Mouse (Mus musculus): ENCODE results near the gene Dek. TPM values are rescaled to one million over a fixed set of nuclear protein-coding genes. Genes with fewer than 3 reads are reported as not detected.

Dek gene
- total and polyA plus RNA-seq, 3 experiments: 7.4 to 32.6 (median 32.1) TPM

DNA sequence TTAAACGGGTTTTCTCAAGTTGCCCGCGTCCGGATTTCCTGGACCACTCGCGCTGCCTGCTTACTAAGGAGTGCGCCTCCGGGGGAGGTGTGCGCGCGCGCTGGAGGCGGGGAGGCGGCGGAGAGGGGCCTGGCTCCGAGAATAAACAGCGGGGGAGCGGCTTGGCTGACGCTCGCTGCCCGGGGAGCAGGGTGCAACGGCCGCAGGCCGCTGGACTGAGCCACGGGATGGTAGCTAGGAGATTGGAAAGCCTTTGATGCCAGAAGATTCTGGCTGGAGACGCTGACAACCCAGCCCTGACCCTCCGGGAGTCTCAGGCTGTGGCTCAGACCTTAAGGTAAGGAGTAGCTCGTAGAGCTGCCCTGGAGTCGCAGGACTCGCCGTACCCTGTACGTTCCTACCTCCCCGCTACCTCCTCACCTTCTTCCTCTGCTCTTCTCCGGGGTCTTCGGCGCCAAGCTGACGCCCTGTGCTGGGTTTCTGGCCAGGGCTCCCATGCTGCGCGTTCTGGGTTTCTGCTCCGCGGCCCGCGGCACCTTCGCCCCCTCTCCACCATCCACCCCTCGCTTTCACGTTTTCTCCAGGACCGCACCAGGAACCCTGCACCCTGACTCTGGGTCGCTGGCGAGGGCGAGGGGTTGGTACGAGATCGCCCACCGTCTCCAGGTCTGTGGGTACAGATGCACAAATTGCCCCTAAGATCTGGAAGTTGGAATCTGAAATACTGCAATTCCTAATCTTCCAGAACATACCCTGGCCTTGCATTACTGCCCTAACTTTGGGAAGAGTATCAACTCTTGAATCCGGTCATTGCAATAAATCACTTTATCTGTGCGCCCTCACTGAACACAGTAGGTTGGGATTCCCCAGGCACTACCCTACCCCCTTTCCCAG, 16.8 kb upstream of the Dek start, which contains the start of gene Rnf144b:
TSS of gene Rnf144b (plus strand) at position 120 of the 894 bp plus-strand sequence.
- Histone ChIP-seq H3K27me3 (ENCODE audit: control insufficient read depth, insufficient read depth, low read length) (no peaks in the 10 kb centered on the region), H3K36me3 (ENCODE audit: control insufficient read depth, insufficient read depth, low read length) (no peaks in the 10 kb centered on the region), H3K4me1 (ENCODE audit: control insufficient read depth, insufficient read depth, low read length) (no peaks in the 10 kb centered on the region), H3K9ac (ENCODE audit: low read depth, low read length) (peak within 1 kb of the TSS; percentile 28), H3K27ac (peak within 1 kb of the TSS; percentile 23; the same call in 1 of the 2 replicates), H3K79me2 (replicated peaks; ENCODE audit: control insufficient read depth, insufficient read depth, low read length) (no peaks in the 10 kb centered on the region), H3K4me3 (peak within 1 kb of the TSS; percentile 63)
- peak; percentile 48 to 61 for DNase-seq
- intact Hi-C loops (cut with DNase I): no loop called here
- TF ChIP-seq POLR2A (IDR thresholded peaks at IDR 0.05; ENCODE audit: insufficient read depth, low read depth, low read length) (no peak), CTCF (IDR thresholded peaks at IDR 0.05) (no peak), EP300 (IDR thresholded peaks at IDR 0.05; ENCODE audit: insufficient read depth, low read depth, low read length) (no peak)
- 3% methylated on average over 55 of the region's 55 CpGs for WGBS

DNA sequence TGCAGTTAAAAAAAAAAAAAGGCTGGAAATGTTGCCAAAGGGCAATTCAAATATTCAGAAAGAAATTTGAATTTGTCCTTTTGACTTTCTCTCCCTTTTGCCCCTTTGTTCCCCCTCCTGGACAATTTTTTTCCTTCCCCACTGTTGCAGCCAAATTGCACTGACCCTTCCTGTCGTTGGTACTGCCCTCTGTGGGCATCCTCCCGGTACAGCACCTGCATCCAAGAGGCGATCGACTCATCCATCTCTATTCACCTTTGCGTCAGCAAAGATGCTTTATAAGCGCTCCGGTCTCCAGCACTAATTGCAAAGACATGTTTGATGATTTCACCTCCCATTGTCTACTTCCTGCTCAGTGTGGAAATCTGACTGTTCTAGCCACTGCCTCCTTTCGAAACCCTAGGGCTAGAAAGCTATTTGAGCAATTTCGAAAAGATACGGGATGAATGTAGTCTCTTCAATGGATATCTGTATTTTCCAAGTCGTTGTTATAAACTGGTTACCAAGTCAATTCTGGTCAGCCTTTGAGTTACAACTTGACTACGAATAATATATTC, 15.4 kb upstream of the Dek start:
- intact Hi-C loops (cut with DNase I): no loop called here
- DNase-seq: no peak
- WGBS: 35% methylated on average over 12 of the region's 12 CpGs
- Histone ChIP-seq H3K27ac (no peak overlapping the region), H3K9ac (ENCODE audit: low read depth, low read length) (no peak overlapping the region), H3K79me2 (replicated peaks; ENCODE audit: control insufficient read depth, insufficient read depth, low read length) (no peaks in the 10 kb centered on the region), H3K36me3 (ENCODE audit: control insufficient read depth, insufficient read depth, low read length) (no peaks in the 10 kb centered on the region), H3K27me3 (ENCODE audit: control insufficient read depth, insufficient read depth, low read length) (no peaks in the 10 kb centered on the region), H3K4me1 (ENCODE audit: control insufficient read depth, insufficient read depth, low read length) (no peaks in the 10 kb centered on the region), H3K4me3 (no peak overlapping the region)
- TF ChIP-seq CTCF (IDR thresholded peaks at IDR 0.05) (peak; percentile 44), EP300 (IDR thresholded peaks at IDR 0.05; ENCODE audit: insufficient read depth, low read depth, low read length) (no peak)

DNA sequence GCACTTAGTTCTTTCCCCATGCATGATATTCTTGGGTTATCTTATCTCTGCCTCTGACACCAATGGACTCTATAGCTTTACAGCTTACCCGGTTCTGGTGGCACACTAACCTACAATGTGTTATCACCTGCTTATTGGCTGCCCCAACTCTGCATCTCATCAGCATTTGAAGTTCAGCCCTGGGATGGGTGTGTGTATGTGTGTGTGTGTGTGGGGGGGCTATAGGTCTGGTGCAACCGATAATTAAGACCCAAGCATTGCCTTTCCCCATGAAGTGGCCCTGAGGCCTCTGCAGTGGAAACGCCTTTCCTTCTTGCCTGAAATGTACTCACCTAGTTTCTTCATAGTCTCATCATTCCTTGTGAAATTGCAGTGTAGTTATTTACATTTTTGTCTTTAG, 10.0 kb upstream of the Dek start:
- intact Hi-C loops (cut with DNase I): no loop called here
- no peak overlapping the region for H3K27ac ChIP-seq
- no peaks in the 10 kb centered on the region for H3K27me3 ChIP-seq (ENCODE audit: control insufficient read depth, insufficient read depth, low read length)
- no peaks in the 10 kb centered on the region for H3K36me3 ChIP-seq (ENCODE audit: control insufficient read depth, insufficient read depth, low read length)
- 76% methylated on average over 3 of the region's 3 CpGs for WGBS
- no peaks in the 10 kb centered on the region for H3K79me2 ChIP-seq (replicated peaks; ENCODE audit: control insufficient read depth, insufficient read depth, low read length)
- no peak for DNase-seq
- H3K9ac ChIP-seq (ENCODE audit: low read depth, low read length): no peak overlapping the region
- H3K4me1 ChIP-seq (ENCODE audit: control insufficient read depth, insufficient read depth, low read length): peaks cover 2% of the 10 kb centered on the region; the same call in 1 of the 2 replicates
- no peak overlapping the region for H3K4me3 ChIP-seq
- TF ChIP-seq EP300 (IDR thresholded peaks at IDR 0.05; ENCODE audit: insufficient read depth, low read depth, low read length) (no peak), CTCF (IDR thresholded peaks at IDR 0.05) (no peak), POLR2A (IDR thresholded peaks at IDR 0.05; ENCODE audit: insufficient read depth, low read depth, low read length) (no peak)

DNA sequence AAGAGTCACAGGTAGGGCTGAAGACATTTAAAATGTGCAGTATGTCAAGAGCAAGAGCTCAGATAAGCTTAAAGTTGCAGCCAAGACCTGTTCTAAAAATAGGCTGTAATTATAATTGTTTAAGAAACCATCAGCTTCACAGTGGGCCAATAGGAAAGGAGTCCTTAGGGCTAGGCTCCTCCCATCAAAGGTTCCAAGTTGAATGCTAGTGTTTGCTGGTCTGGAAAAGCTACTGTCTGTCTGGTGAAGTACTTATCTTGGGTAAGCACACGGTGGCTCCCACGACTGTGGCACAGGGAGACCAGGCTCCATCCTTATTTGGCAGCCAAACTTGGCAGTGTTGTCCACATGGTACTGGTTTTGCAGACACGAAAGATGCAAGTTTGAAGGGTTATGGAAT, 6.9 kb upstream of the Dek start:
- H3K79me2 ChIP-seq (replicated peaks; ENCODE audit: control insufficient read depth, insufficient read depth, low read length): no peaks in the 10 kb centered on the region
- no peak overlapping the region for H3K4me3 ChIP-seq
- TF ChIP-seq POLR2A (IDR thresholded peaks at IDR 0.05; ENCODE audit: insufficient read depth, low read depth, low read length) (no peak), EP300 (IDR thresholded peaks at IDR 0.05; ENCODE audit: insufficient read depth, low read depth, low read length) (no peak), CTCF (IDR thresholded peaks at IDR 0.05) (no peak)
- H3K36me3 ChIP-seq (ENCODE audit: control insufficient read depth, insufficient read depth, low read length): no peaks in the 10 kb centered on the region
- H3K4me1 ChIP-seq (ENCODE audit: control insufficient read depth, insufficient read depth, low read length): peaks cover 2% of the 10 kb centered on the region; the same call in 1 of the 2 replicates
- no peaks in the 10 kb centered on the region for H3K27me3 ChIP-seq (ENCODE audit: control insufficient read depth, insufficient read depth, low read length)
- no peak overlapping the region for H3K27ac ChIP-seq
- WGBS: 28% methylated on average over 3 of the region's 3 CpGs
- intact Hi-C loops (cut with DNase I): no loop called here
- no peak for DNase-seq
- no peak overlapping the region for H3K9ac ChIP-seq (ENCODE audit: low read depth, low read length)

DNA sequence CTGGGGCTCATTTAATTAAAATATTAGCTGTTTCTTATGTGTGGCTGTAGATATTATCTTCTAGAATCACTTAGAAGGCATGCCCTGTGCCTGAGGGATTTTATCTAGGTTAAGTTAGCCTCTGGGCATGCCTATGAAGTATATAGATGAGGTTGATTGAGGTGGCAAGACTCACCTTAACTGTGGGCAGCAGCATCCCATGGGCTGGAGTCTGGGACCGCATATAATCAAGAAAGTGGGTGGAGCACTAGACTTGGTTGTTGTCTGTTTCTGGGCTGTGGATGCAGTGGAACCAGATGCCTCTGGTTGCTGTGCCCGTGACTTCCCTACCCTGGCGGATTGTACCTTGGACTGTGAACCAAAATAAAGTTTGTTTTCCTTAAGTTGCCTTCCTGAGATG, 6.1 kb upstream of the Dek start:
- no peaks in the 10 kb centered on the region for H3K27me3 ChIP-seq (ENCODE audit: control insufficient read depth, insufficient read depth, low read length)
- H3K27ac ChIP-seq: no peak overlapping the region
- H3K79me2 ChIP-seq (replicated peaks; ENCODE audit: control insufficient read depth, insufficient read depth, low read length): no peaks in the 10 kb centered on the region
- intact Hi-C loops (cut with DNase I): no loop called here
- H3K4me1 ChIP-seq (ENCODE audit: control insufficient read depth, insufficient read depth, low read length): peaks cover 2% of the 10 kb centered on the region; the same call in 1 of the 2 replicates
- H3K4me3 ChIP-seq: no peak overlapping the region
- no peak overlapping the region for H3K9ac ChIP-seq (ENCODE audit: low read depth, low read length)
- H3K36me3 ChIP-seq (ENCODE audit: control insufficient read depth, insufficient read depth, low read length): no peaks in the 10 kb centered on the region
- no peak for DNase-seq
- WGBS: 94% methylated on average over 3 of the region's 3 CpGs
- TF ChIP-seq POLR2A (IDR thresholded peaks at IDR 0.05; ENCODE audit: insufficient read depth, low read depth, low read length) (no peak), EP300 (IDR thresholded peaks at IDR 0.05; ENCODE audit: insufficient read depth, low read depth, low read length) (no peak), CTCF (IDR thresholded peaks at IDR 0.05) (no peak)

DNA sequence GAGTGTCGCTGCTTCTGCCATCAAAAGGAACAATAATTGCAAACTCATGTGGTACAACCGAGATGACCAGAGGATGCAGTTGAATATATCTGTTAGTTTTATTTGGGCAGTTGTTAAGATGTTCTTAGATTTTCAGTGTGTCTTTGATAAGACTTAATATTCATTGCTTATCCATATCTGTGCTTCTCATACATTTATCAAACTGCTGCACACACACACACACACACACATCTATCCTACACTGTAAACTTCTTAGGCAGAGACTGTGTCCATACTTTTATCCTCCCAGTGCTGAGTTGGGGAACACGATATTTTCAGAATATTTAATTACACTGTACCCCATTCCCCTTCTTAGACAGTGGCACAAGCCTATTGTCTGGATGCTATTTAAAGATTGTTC, 5.2 kb upstream of the Dek start:
- H3K4me1 ChIP-seq (ENCODE audit: control insufficient read depth, insufficient read depth, low read length): peaks cover 2% of the 10 kb centered on the region; the same call in 1 of the 2 replicates
- H3K27me3 ChIP-seq (ENCODE audit: control insufficient read depth, insufficient read depth, low read length): no peaks in the 10 kb centered on the region
- no peak overlapping the region for H3K27ac ChIP-seq
- intact Hi-C loops (cut with DNase I): no loop called here
- H3K79me2 ChIP-seq (replicated peaks; ENCODE audit: control insufficient read depth, insufficient read depth, low read length): no peaks in the 10 kb centered on the region
- WGBS: 76% methylated on average over 3 of the region's 3 CpGs
- DNase-seq: no peak
- no peaks in the 10 kb centered on the region for H3K36me3 ChIP-seq (ENCODE audit: control insufficient read depth, insufficient read depth, low read length)
- H3K4me3 ChIP-seq: no peak overlapping the region
- H3K9ac ChIP-seq (ENCODE audit: low read depth, low read length): no peak overlapping the region
- TF ChIP-seq CTCF (IDR thresholded peaks at IDR 0.05) (no peak), POLR2A (IDR thresholded peaks at IDR 0.05; ENCODE audit: insufficient read depth, low read depth, low read length) (no peak), EP300 (IDR thresholded peaks at IDR 0.05; ENCODE audit: insufficient read depth, low read depth, low read length) (no peak)

Data from heart, adult 2 months (tissue).